Mouse (Mus musculus): ENCODE data around the gene Smim24.

The Smim24 gene

DNA sequence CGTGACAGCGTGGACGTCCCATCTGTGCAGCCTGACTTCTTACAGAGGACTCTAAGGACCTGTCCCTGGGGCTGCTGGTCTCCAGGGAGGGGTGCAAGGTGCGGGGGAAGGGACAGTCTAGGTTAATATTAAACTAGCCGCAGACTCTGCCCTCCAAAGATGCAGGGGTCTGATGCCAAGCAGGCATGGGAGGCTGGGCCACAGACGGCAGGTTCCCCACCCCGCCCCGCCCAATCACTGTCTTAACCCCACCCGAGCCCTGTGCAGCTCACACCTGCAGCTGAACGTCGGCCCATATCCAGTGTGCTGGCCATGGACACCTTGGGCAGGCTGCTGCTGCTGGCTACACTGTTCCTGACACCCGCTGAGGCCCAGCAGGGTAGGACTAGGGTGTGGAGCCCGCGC lies at the start of gene Smim24:
Smim24 (plus strand) TSS at position 271 of the 405 bp plus-strand sequence.
- peak; percentile 78 to 87 for DNase-seq

GRCm38 (mm10) chr10:81344421-81345161 lies 48.3 kb upstream of the Smim24 start:
- DNase-seq = no peak

GRCm38 (mm10) chr10:81345162-81345534 lies 47.7 kb upstream of the Smim24 start:
- DNase-seq = no peak

DNA sequence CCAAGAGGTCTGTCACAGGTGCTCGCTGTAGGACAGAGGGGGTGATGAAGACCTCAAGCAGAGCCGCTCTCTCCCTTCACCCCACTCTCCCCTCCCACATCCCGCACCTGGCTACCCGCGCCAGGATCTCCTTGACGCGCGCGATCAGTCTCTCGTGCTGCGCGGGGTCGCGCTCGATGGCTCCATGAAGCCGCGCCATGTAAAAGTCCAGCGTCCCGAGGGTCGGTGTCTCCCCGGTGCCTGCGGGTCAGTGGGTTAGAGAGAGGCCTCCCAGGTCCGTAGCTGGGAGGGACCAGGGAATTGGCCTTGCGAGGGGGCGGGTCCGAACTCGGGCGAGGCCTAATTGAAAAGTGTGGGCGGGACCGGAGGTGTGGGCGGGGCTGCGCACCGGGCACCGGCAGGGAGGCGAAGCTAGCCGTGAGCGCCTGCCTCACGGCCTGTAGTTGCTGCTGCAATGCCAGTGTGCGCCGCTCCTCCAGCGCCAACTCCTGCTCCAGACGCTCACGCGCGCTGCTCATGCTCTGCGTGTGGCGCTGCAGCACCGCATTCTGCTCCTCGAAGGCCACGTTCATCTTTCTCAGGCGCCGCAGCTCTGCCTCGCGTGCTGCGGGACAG lies 46.3 kb upstream of the Smim24 start:
- DNase-seq = peak; percentile 83 to 84

GRCm38 (mm10) chr10:81349146-81349545 lies 43.7 kb upstream of the Smim24 start:
- DNase-seq = peak; percentile 71 to 79

DNA sequence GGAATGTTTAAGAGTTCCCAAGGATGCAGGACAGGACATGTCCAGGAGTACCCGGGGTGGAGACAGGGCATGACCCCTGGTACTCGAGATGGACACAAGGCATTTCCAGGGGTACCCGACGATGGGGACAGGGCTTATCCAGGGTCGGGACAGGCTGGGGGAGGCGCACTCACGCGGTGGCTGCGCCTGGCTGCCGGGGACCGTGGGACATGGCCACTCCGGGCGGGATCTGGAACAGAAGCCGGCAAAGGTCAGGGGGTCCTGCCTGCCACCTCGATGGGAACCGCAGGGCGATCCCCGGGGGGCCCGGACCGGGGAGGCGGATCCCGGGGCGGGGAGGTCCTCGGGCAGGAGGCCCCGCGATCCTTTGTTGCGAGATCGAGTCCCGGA lies 42.9 kb upstream of the Smim24 start:
- DNase-seq = no peak

DNA sequence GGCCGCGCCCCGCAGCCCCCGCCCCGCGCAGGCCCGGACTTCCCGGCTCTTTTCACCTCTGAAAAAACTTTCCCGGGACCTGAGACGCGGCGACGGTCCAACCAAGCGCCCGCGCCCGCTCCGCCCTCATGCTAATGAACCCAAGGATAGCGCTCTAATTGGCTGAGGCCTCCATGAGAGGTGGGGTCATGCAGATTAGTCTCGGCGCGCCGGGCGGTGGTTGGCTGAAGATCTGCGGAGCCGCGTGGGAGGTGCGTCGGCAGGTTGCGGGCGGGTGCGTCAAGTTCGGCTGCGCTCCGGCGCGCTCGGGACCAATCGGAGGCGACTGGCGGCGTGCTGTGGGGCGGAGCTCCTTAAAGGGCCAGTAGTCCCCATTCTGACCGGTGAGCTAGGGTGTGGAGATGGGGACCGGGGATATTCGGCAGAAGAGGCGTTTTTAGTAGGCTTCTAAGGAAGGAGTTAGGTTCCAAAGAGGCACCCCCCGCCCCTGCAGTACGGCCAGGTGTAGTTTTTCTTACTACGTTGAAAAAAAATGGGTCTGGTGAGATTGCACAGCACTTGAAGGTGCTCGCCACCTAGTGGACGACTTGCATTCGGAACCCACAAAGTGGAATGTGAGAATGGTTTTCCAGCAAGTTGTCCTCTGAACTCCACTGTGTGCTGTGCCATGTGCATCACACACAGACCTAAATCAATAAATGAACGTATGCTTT lies 42.3 kb upstream of the Smim24 start, which contains the start of gene Hmg20b:
Hmg20b (minus strand) TSS at position 130 of the 713 bp plus-strand sequence.
- DNase-seq = peak; percentile 99

DNA sequence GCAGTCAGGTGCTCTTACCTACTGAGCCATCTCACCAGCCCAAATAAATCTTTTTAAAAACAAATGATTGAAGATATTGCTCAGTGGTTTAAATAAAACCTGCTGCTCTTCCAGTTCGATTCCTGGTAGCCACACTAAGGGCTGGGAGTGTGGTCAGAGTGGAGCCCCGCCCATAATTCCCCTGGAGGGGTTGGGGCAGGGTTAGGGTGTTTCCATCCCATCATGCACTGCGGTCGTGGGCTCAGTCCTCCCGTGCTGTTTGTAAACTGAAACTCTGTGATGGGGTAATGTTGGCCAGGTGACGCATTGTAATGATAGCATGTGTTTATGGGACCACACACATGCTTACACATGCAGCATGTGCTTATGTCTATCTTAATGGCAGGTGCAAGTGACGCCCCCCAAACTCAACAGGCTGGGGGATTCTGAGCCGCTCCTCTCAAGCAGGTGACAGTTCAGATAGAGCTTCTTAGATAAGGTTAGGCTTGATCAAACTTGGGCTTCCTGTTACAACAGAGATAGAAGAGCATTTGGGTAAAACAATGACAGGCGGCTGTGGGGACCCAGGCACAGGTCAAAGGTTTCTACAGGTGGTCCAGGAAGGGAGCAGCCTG lies 41.1 kb upstream of the Smim24 start:
- DNase-seq = no peak

- no peak for DNase-seq
These were observed 37.9 kb upstream of the Smim24 start for GRCm38 (mm10) chr10:81354738-81355477.

- DNase-seq = no peak
These were observed 37.3 kb upstream of the Smim24 start for GRCm38 (mm10) chr10:81355533-81355932.

- DNase-seq = peak in 1 of 2 experiments; percentile 57
These were observed 36.4 kb upstream of the Smim24 start for GRCm38 (mm10) chr10:81356352-81356990.

GRCm38 (mm10) chr10:81356991-81357844 lies 35.6 kb upstream of the Smim24 start, which contains the start of gene Mfsd12:
Gene Mfsd12, plus strand, starts transcription at chr10:81357491.
- peak; percentile 88 to 90 for DNase-seq

- DNase-seq = no peak
These were observed 34.6 kb upstream of the Smim24 start for GRCm38 (mm10) chr10:81358209-81358608.

GRCm38 (mm10) chr10:81358841-81359240 lies 34.0 kb upstream of the Smim24 start:
- DNase-seq = peak; percentile 49 to 70

DNA sequence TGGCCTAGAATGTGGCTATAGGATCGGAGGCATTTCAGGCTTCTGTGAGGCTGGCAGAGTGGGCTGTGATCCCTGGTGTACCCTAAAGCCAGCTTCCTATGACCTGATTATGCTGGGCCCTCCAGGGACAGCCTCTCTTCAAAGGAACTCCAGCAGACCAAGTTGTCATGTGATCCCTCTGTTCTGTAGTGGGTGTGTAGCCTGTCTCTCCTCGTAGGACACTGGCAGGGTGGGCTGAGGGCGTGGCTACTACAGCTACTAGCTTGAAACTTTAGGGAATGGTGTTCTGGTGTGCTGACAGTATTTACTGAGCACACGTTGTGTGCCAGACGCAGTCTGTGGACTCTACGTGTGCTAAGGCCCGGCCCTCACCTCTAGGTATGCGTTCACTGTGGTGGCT lies 32.1 kb upstream of the Smim24 start:
- DNase-seq = no peak

DNA sequence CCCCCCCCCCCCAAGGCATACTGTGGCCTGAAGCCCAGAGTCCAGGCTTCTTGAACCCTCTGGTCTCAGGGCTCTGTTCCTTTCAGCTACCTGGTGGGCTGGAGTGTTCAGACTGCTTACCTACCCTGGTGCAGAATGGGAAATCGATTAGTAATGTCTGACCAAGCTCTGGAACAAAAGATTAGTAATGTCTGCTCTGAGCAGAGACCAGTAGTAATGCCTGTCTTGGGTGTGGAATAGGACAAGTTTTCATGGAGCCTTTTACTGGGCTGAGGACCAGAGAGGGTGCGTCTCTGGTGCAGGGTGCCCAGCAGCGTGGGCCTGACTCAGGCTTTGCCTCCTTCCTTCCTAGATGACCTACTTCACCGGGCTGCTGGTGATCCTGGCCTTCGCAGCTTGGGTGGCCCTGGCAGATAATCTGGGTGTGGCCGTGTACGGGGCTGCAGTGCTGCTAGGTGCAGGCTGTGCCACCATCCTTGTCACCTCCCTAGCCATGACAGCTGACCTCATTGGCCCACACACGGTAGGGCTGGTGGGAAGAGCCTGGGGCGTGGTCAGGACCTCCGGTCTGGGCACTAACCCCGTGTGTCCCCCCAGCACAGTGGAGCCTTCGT lies 30.4 kb upstream of the Smim24 start:
- DNase-seq = no peak

DNA sequence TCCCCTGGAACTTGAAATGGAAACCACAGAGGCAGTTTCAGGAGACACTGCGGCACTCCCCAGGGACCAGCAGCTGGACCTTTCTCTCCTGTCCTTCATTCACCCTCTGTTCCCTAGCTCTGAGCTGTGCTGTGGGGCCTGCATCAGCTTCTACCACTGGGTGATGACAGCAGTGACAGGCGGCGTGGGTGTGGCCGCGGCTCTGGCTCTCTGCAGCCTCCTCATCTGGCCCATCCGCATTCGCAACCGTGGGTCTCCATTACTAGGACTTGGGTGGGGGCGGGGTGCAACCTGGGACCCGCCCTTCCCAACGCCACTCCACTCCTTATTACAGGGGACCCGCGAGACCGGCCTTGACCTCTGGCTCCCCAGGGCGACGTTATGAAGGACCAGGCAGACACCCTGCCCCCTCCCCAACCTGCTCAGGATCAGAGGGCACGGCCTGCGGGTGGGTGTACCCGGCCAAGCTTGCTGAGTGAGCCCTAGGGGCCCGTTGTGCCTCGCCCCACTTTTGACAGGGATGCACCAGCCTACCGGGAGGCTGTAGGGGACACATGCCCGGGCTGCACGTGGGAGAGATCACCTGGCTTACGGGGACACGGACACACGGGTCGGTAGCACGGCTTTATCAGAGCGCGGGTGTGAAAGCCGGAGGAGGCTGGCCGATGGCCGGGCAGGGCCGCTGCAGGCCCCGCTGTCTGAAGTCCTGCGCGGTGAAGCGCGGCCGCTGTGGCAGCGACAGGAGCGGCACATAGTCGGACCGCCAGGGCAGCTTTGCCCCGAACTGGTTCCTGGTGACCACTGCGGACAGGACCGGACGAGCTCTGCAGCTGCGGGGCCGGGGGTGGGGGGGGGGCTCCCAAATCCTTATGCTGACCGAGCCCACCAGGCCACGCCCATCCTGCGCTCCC lies 29.2 kb upstream of the Smim24 start:
- DNase-seq = no peak

DNA sequence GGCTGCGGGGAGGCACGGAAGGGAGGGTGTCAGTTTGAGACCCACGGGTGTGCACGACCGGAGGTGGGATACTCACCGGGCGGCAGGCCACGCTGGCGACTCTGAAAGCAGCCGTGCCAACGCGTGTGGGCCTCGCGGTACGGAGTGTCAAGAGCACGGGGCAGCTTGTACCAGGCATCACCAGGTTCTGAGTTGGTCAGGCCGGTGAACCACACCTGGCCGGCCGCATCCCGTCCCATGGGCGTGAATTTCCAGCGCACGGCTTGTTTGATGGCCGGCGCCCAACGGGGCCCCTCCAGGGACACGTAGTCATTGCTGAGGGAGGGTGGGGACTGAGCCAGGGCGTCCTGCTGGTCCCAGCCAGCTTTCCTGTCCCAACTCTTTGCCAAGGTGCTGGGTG lies 28.2 kb upstream of the Smim24 start:
- DNase-seq = no peak

GRCm38 (mm10) chr10:81365073-81365472 lies 27.8 kb upstream of the Smim24 start:
- no peak for DNase-seq

All from kidney, adult 8-10 months (tissue).